Mouse (Mus musculus): Measurements from ENCODE around the gene Ube2n. TPM values are rescaled to one million over a fixed set of nuclear protein-coding genes. Genes with fewer than 3 reads are reported as not detected.

Gene Ube2n
- polyA plus RNA-seq (2014; fragmentation: Nextera tagmentation; extraction: Ambion mirVana) = 423 and 444 TPM in 2 replicates

DNA sequence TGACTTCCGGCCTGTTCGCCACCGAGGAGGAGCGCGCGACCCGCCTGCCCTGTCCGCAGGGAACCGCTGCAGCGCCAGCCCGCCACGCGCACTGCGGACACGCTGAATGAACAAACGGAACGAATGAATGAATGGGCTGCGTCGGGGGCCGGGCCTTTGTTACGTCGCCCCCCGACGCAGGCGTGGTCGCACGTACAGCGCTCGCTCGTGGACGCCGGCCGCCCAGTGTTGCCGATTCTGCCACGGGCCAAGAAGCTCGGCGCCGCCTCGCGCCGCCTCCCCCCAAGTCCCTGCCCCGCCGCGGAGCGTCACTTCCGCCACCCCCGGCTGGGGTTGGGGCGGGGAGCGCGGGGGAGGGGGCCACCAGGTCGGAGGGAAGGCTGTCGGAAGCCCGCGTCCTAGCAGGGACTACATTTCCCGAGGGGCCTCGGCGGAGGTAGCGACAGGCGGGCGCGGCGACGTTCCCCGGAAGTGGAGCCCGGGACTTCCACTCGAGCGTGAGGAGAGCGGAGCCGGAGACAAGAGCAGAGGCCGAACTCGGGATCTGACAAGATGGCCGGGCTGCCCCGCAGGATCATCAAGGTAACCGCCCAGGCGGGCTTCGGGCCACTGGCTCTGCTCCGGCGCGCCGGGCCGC is at the start of gene Ube2n:
Gene Ube2n (plus strand): TSS at position 490 of the 637 bp plus-strand sequence.
- Histone ChIP-seq H3K9me3 (replicated peaks; ENCODE audit: control insufficient read depth, low read length) (no peaks in the 10 kb centered on the region), H3K36me3 (ENCODE audit: control insufficient read depth, insufficient read depth, low read length) (no peaks in the 10 kb centered on the region; the same call in 1 of the 2 replicates), H3K4me1 (ENCODE audit: control insufficient read depth, insufficient read depth, low read length) (peaks cover 9% of the 10 kb centered on the region), H3K9ac (ENCODE audit: low read length) (peak within 1 kb of the TSS; percentile 97), H3K4me2 (ENCODE audit: low read length) (peak within 1 kb of the TSS; percentile 83), H3K27me3 (replicated peaks; ENCODE audit: control insufficient read depth, insufficient read depth, low read length) (no peaks in the 10 kb centered on the region), H3K4me3 (ENCODE audit: low read depth, low read length) (peak within 1 kb of the TSS; percentile 97), H3K27ac (ENCODE audit: low read depth, low read length) (peak within 1 kb of the TSS; percentile 95)
- DNase-seq (ENCODE audit: low spot score) = peak; percentile 98
- under 1% methylated on average over 60 of the region's 81 CpGs for WGBS
- ATAC-seq = peak; percentile 97

DNA sequence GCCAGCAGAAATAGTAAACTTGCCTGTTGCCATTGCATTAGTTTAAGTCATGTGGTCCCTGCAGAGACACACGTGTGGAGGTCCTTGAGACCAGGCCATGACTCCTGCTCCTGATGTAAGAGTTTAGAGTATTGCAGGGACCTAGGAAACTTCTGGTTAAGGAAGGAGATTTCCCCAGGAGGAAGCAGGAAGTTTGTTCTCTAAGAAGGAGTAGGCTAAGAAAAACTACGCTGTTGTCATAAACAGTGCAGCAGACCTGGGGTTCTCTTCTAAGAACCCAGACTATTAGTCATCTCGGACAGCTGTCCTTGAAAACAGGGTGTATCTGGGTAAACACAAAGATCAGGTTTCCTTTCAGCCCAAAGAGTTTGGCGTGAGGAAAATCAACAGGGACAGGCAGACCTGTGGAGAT is 49.5 kb upstream of the Ube2n start:
- no peak overlapping the region for H3K9ac ChIP-seq (ENCODE audit: low read length)
- no peaks in the 10 kb centered on the region for H3K36me3 ChIP-seq (ENCODE audit: control insufficient read depth, insufficient read depth, low read length)
- no peak overlapping the region for H3K27ac ChIP-seq (ENCODE audit: low read depth, low read length)
- no peak overlapping the region for H3K4me3 ChIP-seq (ENCODE audit: low read depth, low read length)
- 74% methylated on average over 4 of the region's 4 CpGs for WGBS
- DNase-seq (ENCODE audit: low spot score) (no peak), ATAC-seq (no peak)
- H3K4me1 ChIP-seq (ENCODE audit: control insufficient read depth, insufficient read depth, low read length) = no peaks in the 10 kb centered on the region
- no peaks in the 10 kb centered on the region for H3K9me3 ChIP-seq (replicated peaks; ENCODE audit: control insufficient read depth, low read length)
- no peaks in the 10 kb centered on the region for H3K27me3 ChIP-seq (replicated peaks; ENCODE audit: control insufficient read depth, insufficient read depth, low read length)
- H3K4me2 ChIP-seq (ENCODE audit: low read length) = no peak overlapping the region

DNA sequence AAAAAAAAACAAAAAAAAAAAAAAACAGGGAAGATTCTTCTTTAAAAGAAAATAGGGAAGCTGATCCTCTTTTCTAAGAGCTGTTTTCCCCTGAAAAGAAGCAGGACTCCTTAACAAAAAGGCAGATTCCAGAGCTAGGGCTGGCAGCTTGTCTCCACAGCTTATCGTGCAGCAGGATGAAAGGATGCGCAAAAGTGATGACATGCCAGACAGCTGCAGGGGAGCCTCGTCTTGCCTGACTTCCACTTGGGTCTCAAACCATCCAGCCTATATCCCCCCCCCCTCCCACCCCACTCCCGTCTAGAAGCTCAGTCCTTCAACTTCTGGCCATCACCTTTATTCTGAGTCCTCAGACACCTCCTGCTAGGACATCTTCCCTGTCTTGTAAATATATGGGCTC is 46.1 kb upstream of the Ube2n start:
- H3K9ac ChIP-seq (ENCODE audit: low read length) = no peak overlapping the region
- no peaks in the 10 kb centered on the region for H3K9me3 ChIP-seq (replicated peaks; ENCODE audit: control insufficient read depth, low read length)
- no peak overlapping the region for H3K4me2 ChIP-seq (ENCODE audit: low read length)
- no peak for ATAC-seq
- no peak overlapping the region for H3K27ac ChIP-seq (ENCODE audit: low read depth, low read length)
- H3K4me1 ChIP-seq (ENCODE audit: control insufficient read depth, insufficient read depth, low read length) = no peaks in the 10 kb centered on the region
- 65% methylated on average over 4 of the region's 4 CpGs for WGBS
- DNase-seq (ENCODE audit: low spot score) = no peak
- H3K27me3 ChIP-seq (replicated peaks; ENCODE audit: control insufficient read depth, insufficient read depth, low read length) = no peaks in the 10 kb centered on the region
- H3K36me3 ChIP-seq (ENCODE audit: control insufficient read depth, insufficient read depth, low read length) = no peaks in the 10 kb centered on the region
- H3K4me3 ChIP-seq (ENCODE audit: low read depth, low read length) = no peak overlapping the region

DNA sequence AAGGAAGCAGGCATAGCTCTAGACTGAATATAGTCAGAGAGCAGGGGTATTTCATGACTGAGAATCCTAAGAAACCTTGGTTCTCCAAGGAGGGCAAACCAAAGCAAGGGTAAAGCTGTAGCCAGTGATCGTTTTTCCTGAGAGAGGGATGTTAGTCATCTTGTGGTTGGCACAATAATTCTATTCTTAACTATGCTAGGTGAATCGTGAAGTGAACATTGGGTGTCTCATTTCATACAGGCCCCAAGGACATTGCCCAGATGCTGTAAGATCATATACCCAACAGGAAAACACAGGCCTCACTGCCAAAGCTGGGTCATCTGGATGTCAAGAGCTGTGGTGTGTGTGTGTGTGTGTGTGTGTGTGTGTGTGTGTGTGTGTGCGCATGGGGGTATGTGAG is 43.8 kb upstream of the Ube2n start:
- Histone ChIP-seq H3K36me3 (ENCODE audit: control insufficient read depth, insufficient read depth, low read length) (no peaks in the 10 kb centered on the region), H3K27ac (ENCODE audit: low read depth, low read length) (no peak overlapping the region), H3K27me3 (replicated peaks; ENCODE audit: control insufficient read depth, insufficient read depth, low read length) (no peaks in the 10 kb centered on the region), H3K4me3 (ENCODE audit: low read depth, low read length) (no peak overlapping the region), H3K4me1 (ENCODE audit: control insufficient read depth, insufficient read depth, low read length) (no peaks in the 10 kb centered on the region), H3K9me3 (replicated peaks; ENCODE audit: control insufficient read depth, low read length) (no peaks in the 10 kb centered on the region), H3K4me2 (ENCODE audit: low read length) (no peak overlapping the region), H3K9ac (ENCODE audit: low read length) (no peak overlapping the region)
- whole genome bisulfite sequencing = 85% methylated on average over 3 of the region's 3 CpGs
- DNase-seq (ENCODE audit: low spot score) (no peak), ATAC-seq (no peak)

DNA sequence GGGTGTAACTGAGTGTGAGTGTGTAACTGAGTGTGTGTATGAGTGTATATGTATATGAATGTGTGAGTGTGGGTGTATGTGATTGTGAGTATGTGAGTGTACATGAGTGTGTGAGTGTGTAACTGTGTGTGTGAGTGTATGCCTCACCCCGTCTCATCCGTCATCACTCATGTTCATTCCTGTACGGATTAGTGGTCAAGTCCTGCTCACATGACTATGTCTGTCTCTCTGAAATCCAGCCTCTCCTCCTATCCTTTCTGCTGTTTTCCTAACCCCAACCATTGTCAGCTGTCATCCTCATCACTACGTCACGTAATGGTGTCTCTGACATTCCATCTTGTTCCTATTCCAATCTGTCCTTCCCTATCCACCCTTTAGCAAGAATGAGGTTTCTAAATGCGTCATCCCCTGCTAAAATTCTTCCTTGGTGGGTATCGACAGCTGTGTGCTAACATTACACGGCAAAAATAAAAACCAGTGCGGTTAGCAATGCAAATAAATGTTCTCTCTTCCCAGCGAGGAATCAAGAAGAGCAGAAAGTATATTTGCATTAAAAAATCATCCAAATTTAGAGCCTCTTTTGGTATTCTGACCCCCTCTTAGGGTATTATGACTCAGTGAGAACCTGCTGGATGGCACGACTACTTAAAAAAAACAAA is 42.9 kb upstream of the Ube2n start:
- Histone ChIP-seq H3K4me2 (ENCODE audit: low read length) (no peak overlapping the region), H3K36me3 (ENCODE audit: control insufficient read depth, insufficient read depth, low read length) (no peaks in the 10 kb centered on the region), H3K4me1 (ENCODE audit: control insufficient read depth, insufficient read depth, low read length) (no peaks in the 10 kb centered on the region), H3K9ac (ENCODE audit: low read length) (no peak overlapping the region), H3K4me3 (ENCODE audit: low read depth, low read length) (no peak overlapping the region), H3K9me3 (replicated peaks; ENCODE audit: control insufficient read depth, low read length) (no peaks in the 10 kb centered on the region), H3K27ac (ENCODE audit: low read depth, low read length) (no peak overlapping the region), H3K27me3 (replicated peaks; ENCODE audit: control insufficient read depth, insufficient read depth, low read length) (no peaks in the 10 kb centered on the region)
- 80% methylated on average over 11 of the region's 11 CpGs for WGBS
- ATAC-seq (no peak), DNase-seq (ENCODE audit: low spot score) (no peak)

DNA sequence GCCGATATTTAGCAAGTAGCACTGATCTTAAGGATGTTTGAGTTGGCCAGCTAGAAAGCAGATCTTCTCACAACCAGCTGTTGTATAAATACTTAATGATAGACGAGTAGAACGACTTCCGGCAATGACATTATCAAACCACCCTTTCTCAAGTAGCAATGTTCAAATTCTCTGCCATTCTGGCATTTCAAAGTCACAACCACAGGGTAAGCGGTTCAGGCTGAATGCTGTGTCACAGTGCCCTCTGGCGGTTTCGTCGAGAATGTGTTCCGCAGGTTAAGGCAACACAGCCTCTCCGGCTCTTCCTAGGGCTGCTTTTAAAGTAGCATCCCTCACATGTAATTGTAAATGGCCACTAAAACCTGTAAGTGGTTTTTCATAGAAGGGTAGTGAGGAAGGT is 39.0 kb upstream of the Ube2n start:
- 13% methylated on average over 10 of the region's 10 CpGs for WGBS
- peak; percentile 87 for ATAC-seq
- H3K9ac ChIP-seq (ENCODE audit: low read length) = no peak overlapping the region
- no peaks in the 10 kb centered on the region for H3K9me3 ChIP-seq (replicated peaks; ENCODE audit: control insufficient read depth, low read length)
- no peaks in the 10 kb centered on the region for H3K4me1 ChIP-seq (ENCODE audit: control insufficient read depth, insufficient read depth, low read length)
- H3K27ac ChIP-seq (ENCODE audit: low read depth, low read length) = no peak overlapping the region
- H3K36me3 ChIP-seq (ENCODE audit: control insufficient read depth, insufficient read depth, low read length) = peaks cover 9% of the 10 kb centered on the region; the same call in 1 of the 2 replicates
- H3K4me2 ChIP-seq (ENCODE audit: low read length) = no peak overlapping the region
- H3K27me3 ChIP-seq (replicated peaks; ENCODE audit: control insufficient read depth, insufficient read depth, low read length) = no peaks in the 10 kb centered on the region
- no peak overlapping the region for H3K4me3 ChIP-seq (ENCODE audit: low read depth, low read length)
- peak; percentile 93 for DNase-seq (ENCODE audit: low spot score)

DNA sequence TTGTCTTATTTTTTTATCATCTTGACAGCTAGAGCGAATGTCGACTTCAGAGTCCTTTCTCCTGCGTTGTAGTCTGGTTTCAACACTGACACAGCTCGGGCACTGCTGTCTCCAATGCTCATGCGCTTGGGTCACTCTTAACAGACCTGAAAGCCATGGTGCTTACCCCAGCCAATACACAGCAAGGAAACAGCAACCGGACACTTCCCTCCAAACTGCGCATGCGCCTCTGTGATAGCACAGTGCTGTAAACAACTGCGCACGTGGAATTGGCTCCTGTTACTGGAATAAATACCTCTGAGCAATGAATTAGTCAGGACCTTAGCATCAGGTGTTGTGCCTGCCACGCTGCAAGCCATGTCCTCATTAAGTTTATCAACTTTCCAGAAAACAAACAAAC is 37.4 kb upstream of the Ube2n start:
- Histone ChIP-seq H3K36me3 (ENCODE audit: control insufficient read depth, insufficient read depth, low read length) (peaks cover 13% of the 10 kb centered on the region; the same call in 1 of the 2 replicates), H3K4me1 (ENCODE audit: control insufficient read depth, insufficient read depth, low read length) (no peaks in the 10 kb centered on the region), H3K4me2 (ENCODE audit: low read length) (no peak overlapping the region), H3K9me3 (replicated peaks; ENCODE audit: control insufficient read depth, low read length) (no peaks in the 10 kb centered on the region), H3K27ac (ENCODE audit: low read depth, low read length) (no peak overlapping the region), H3K9ac (ENCODE audit: low read length) (no peak overlapping the region), H3K27me3 (replicated peaks; ENCODE audit: control insufficient read depth, insufficient read depth, low read length) (no peaks in the 10 kb centered on the region), H3K4me3 (ENCODE audit: low read depth, low read length) (no peak overlapping the region)
- 82% methylated on average over 11 of the region's 11 CpGs for WGBS
- DNase-seq (ENCODE audit: low spot score) (no peak), ATAC-seq (no peak)

DNA sequence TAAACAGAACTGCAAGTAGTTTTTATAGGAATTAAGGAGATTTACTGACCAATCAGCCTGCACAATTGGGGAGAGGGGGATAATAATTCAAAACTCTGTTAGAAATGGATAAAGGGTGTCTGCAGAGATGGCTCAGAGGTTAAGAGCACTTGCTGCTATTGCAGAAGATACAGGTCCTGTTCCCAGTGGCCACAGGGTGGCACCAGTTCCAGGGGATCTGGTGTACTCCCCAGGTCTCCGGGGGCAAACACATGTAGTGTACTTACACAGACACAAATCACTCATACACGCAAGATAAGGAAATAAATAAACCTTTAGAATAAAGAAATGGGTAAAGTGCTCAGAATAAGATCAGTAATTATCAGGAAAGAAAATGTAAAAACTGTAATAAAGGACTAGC is 25.3 kb upstream of the Ube2n start:
- Histone ChIP-seq H3K27me3 (replicated peaks; ENCODE audit: control insufficient read depth, insufficient read depth, low read length) (no peaks in the 10 kb centered on the region), H3K4me2 (ENCODE audit: low read length) (no peak overlapping the region), H3K9me3 (replicated peaks; ENCODE audit: control insufficient read depth, low read length) (no peaks in the 10 kb centered on the region), H3K9ac (ENCODE audit: low read length) (no peak overlapping the region), H3K27ac (ENCODE audit: low read depth, low read length) (no peak overlapping the region), H3K36me3 (ENCODE audit: control insufficient read depth, insufficient read depth, low read length) (peaks cover 86% of the 10 kb centered on the region), H3K4me1 (ENCODE audit: control insufficient read depth, insufficient read depth, low read length) (no peaks in the 10 kb centered on the region), H3K4me3 (ENCODE audit: low read depth, low read length) (no peak overlapping the region)
- no peak for DNase-seq (ENCODE audit: low spot score)
- ATAC-seq = no peak
- 88% methylated on average over 2 of the region's 2 CpGs for WGBS

DNA sequence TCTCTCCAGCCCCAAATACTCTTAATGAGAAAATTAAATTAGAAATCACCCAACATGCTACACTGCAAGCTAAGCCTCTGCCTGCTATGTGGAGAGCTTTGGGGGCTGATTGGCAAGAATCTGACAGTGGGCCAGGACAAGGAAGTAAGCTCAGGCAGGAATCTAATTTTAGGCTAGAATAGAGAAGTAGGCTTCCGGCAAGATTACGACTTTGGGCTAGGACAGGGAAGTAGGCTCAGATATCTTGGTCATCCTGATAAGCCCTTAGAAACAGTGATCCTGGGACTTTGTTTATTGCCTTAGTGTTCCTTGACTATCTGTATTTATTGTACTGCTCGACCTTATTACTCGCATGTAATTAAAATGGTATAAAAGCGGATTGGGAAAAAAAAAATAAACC is 20.7 kb upstream of the Ube2n start:
- 96% methylated on average over 5 of the region's 5 CpGs for WGBS
- Histone ChIP-seq H3K4me1 (ENCODE audit: control insufficient read depth, insufficient read depth, low read length) (no peaks in the 10 kb centered on the region), H3K27ac (ENCODE audit: low read depth, low read length) (no peak overlapping the region), H3K36me3 (ENCODE audit: control insufficient read depth, insufficient read depth, low read length) (peaks cover 64% of the 10 kb centered on the region), H3K27me3 (replicated peaks; ENCODE audit: control insufficient read depth, insufficient read depth, low read length) (no peaks in the 10 kb centered on the region), H3K4me2 (ENCODE audit: low read length) (no peak overlapping the region), H3K4me3 (ENCODE audit: low read depth, low read length) (no peak overlapping the region), H3K9ac (ENCODE audit: low read length) (no peak overlapping the region), H3K9me3 (replicated peaks; ENCODE audit: control insufficient read depth, low read length) (no peaks in the 10 kb centered on the region)
- DNase-seq (ENCODE audit: low spot score) = no peak
- ATAC-seq = no peak

Measured in forebrain, embryonic 14.5 days (tissue).